Mouse (Mus musculus): Measurements from ENCODE around the gene Ssh3.

- TF ChIP-seq POLR2A (IDR thresholded peaks at IDR 0.05; ENCODE audit: borderline replicate concordance, insufficient read depth, low read length) = no peak
- TF ChIP-seq CTCF (IDR thresholded peaks at IDR 0.05; ENCODE audit: borderline replicate concordance, insufficient read depth, low read depth, low read length) = no peak
Observed at GRCm38 (mm10) chr19:4317181-4317580, 48.2 kb upstream of the Ssh3 start.
